Mouse (Mus musculus): ENCODE results near the gene Olfr521. TPM values are rescaled to one million over a fixed set of nuclear protein-coding genes. Genes with fewer than 3 reads are reported as not detected.
"Not testable (repeated sequence)": the region's sequence is repeated elsewhere in the genome, so short reads cannot be mapped to it uniquely, and the experiment has no call there.

Olfr521 gene
- polyA plus RNA-seq, 1 experiment from 2014 or later, result not detected

DNA sequence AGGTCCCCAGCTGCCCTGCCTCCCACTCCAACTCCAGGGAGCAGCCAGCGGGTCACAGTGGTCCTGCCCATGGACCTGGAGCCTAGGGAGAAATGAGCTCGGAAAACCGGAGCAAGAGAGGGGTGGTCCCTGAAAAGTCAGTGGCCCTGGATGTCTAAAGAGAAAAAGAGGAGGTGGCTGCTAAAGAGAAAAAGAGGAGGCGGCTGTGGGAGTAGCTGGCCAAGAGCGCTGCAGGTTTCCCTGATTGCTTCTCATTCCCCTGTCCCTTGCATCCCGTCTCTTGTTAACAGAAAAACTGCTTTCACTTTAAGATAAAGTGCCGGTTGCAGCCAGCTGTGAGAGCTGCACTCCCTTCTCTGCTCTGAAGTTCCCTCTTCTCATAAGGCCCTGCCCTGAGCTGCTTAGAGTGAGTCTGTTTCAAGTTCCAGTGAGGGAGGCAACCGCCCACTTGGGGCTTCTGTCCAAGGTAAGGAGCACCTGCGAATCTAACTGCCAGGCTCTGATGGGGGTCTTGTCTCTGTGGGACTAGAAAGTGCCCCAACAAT is 54.9 kb downstream of the Olfr521 start:
- H3K36me3 ChIP-seq (ENCODE audit: control insufficient read depth, insufficient read depth, low read length); ATAC-seq; H3K4me2 ChIP-seq (ENCODE audit: low read length); H3K27me3 ChIP-seq (ENCODE audit: control insufficient read depth, insufficient read depth, low read depth, low read length); H3K4me1 ChIP-seq (ENCODE audit: control insufficient read depth, insufficient read depth, low read length); H3K4me3 ChIP-seq (ENCODE audit: low read depth, low read length); H3K9me3 ChIP-seq (replicated peaks; ENCODE audit: control insufficient read depth, low read length, poor library complexity, severe bottlenecking); H3K9ac ChIP-seq (ENCODE audit: low read depth, low read length); H3K27ac ChIP-seq (ENCODE audit: low read length): not testable (repeated sequence)
- 26% methylated on average over 9 of the region's 9 CpGs for WGBS

Other genes with a start within 250 kb of the Olfr521 start
- 18.4 and 21.0 TPM in 2 replicates for gene Arrb1, start 228.0 kb upstream of the Olfr521 start, polyA plus RNA-seq (2015; fragmentation: Nextera tagmentation; extraction: Ambion mirVana)
- gene Tpbgl, start 136.4 kb upstream of the Olfr521 start, polyA plus RNA-seq (2015; fragmentation: Nextera tagmentation; extraction: Ambion mirVana), result 1.1 and 1.6 TPM in 2 replicates
- 5.9 and 6.5 TPM in 2 replicates for gene Slco2b1, start 52.2 kb upstream of the Olfr521 start, polyA plus RNA-seq (2015; fragmentation: Nextera tagmentation; extraction: Ambion mirVana)
- gene Olfr520, start 33.2 kb upstream of the Olfr521 start, polyA plus RNA-seq (2015; fragmentation: Nextera tagmentation; extraction: Ambion mirVana), result not detected in 2 replicates
- gene Neu3, start 64.9 kb downstream of the Olfr521 start, polyA plus RNA-seq (2015; fragmentation: Nextera tagmentation; extraction: Ambion mirVana), result 1.5 and 2.5 TPM in 2 replicates
- gene Xrra1, start 95.6 kb downstream of the Olfr521 start, polyA plus RNA-seq (2015; fragmentation: Nextera tagmentation; extraction: Ambion mirVana), result 1.1 and 1.3 TPM in 2 replicates
- gene Spcs2, start 100.0 kb downstream of the Olfr521 start, polyA plus RNA-seq (2015; fragmentation: Nextera tagmentation; extraction: Ambion mirVana), result 286 and 308 TPM in 2 replicates
- 4.3 and 4.4 TPM in 2 replicates for gene Rnf169, start 216.9 kb downstream of the Olfr521 start, polyA plus RNA-seq (2015; fragmentation: Nextera tagmentation; extraction: Ambion mirVana)
- gene Chrdl2, start 242.7 kb downstream of the Olfr521 start, polyA plus RNA-seq (2015; fragmentation: Nextera tagmentation; extraction: Ambion mirVana), result 0.12 and 0.48 TPM in 2 replicates

Measured in midbrain, embryonic 16.5 days (tissue).